Mouse (Mus musculus): ENCODE measurements around the gene Flcn. TPM values are rescaled to one million over a fixed set of nuclear protein-coding genes. Genes with fewer than 3 reads are reported as not detected.
"Not testable (repeated sequence)": the region's sequence is repeated elsewhere in the genome, so short reads cannot be mapped to it uniquely, and the experiment has no call there.

Gene Flcn
- 46.1 and 58.8 TPM in 2 replicates for polyA plus RNA-seq (2012; rRNA removed)

- peak; percentile 96 for DNase-seq (ENCODE audit: low read depth)
- TF ChIP-seq POLR2A (IDR thresholded peaks at IDR 0.05; ENCODE audit: borderline replicate concordance, extremely low read depth, insufficient read depth, insufficient read length, poor library complexity, severe bottlenecking) (peak; percentile 66; the same call in 1 of the 2 replicates), CTCF (IDR thresholded peaks at IDR 0.05; ENCODE audit: borderline replicate concordance, extremely low read depth, insufficient read depth, insufficient read length) (no peak)
These were observed at the start of gene Flcn for GRCm38 (mm10) chr11:59809670-59810474. Flcn (minus strand) TSS chr11:59810016.

GRCm38 (mm10) chr11:59852865-59853264 lies 43.0 kb upstream of the Flcn start:
- no peak for TF ChIP-seq CTCF (IDR thresholded peaks at IDR 0.05; ENCODE audit: borderline replicate concordance, extremely low read depth, insufficient read depth, insufficient read length)
- TF ChIP-seq POLR2A (IDR thresholded peaks at IDR 0.05; ENCODE audit: borderline replicate concordance, extremely low read depth, insufficient read depth, insufficient read length, poor library complexity, severe bottlenecking), result no peak
- no peak for DNase-seq (ENCODE audit: low read depth)

- TF ChIP-seq POLR2A (IDR thresholded peaks at IDR 0.05; ENCODE audit: borderline replicate concordance, extremely low read depth, insufficient read depth, insufficient read length, poor library complexity, severe bottlenecking) (peak; percentile 68), CTCF (IDR thresholded peaks at IDR 0.05; ENCODE audit: borderline replicate concordance, extremely low read depth, insufficient read depth, insufficient read length) (0 out of 2 replicates have a peak, but pooled peaks have one; percentile 1)
- peak; percentile 84 for DNase-seq (ENCODE audit: low read depth)
These were observed 38.4 kb upstream of the Flcn start for GRCm38 (mm10) chr11:59847891-59848884.

- DNase-seq (ENCODE audit: low read depth), result peak; percentile 80
- TF ChIP-seq POLR2A (IDR thresholded peaks at IDR 0.05; ENCODE audit: borderline replicate concordance, extremely low read depth, insufficient read depth, insufficient read length, poor library complexity, severe bottlenecking) (no peak), CTCF (IDR thresholded peaks at IDR 0.05; ENCODE audit: borderline replicate concordance, extremely low read depth, insufficient read depth, insufficient read length) (peak; percentile 64; the same call in 1 of the 2 replicates)
These were observed 37.3 kb upstream of the Flcn start for GRCm38 (mm10) chr11:59847131-59847530.

GRCm38 (mm10) chr11:59846311-59846710 lies 36.5 kb upstream of the Flcn start:
- no peak for DNase-seq (ENCODE audit: low read depth)
- no peak for TF ChIP-seq CTCF (IDR thresholded peaks at IDR 0.05; ENCODE audit: borderline replicate concordance, extremely low read depth, insufficient read depth, insufficient read length)
- TF ChIP-seq POLR2A (IDR thresholded peaks at IDR 0.05; ENCODE audit: borderline replicate concordance, extremely low read depth, insufficient read depth, insufficient read length, poor library complexity, severe bottlenecking), result no peak

GRCm38 (mm10) chr11:59839459-59840126 lies 29.8 kb upstream of the Flcn start, which contains the start of gene Cops3:
Cops3 (minus strand) TSS chr11:59839838.
- peak; percentile 99 for DNase-seq (ENCODE audit: low read depth)
- TF ChIP-seq CTCF (IDR thresholded peaks at IDR 0.05; ENCODE audit: borderline replicate concordance, extremely low read depth, insufficient read depth, insufficient read length) (no peak), POLR2A (IDR thresholded peaks at IDR 0.05; ENCODE audit: borderline replicate concordance, extremely low read depth, insufficient read depth, insufficient read length, poor library complexity, severe bottlenecking) (peak; percentile 81; the same call in 1 of the 2 replicates)

GRCm38 (mm10) chr11:59839008-59839458 lies 29.2 kb upstream of the Flcn start, which contains the start of gene Nt5m:
Nt5m (plus strand) TSS chr11:59839447.
- TF ChIP-seq POLR2A (IDR thresholded peaks at IDR 0.05; ENCODE audit: borderline replicate concordance, extremely low read depth, insufficient read depth, insufficient read length, poor library complexity, severe bottlenecking), result no peak; the same call in 1 of the 2 replicates
- TF ChIP-seq CTCF (IDR thresholded peaks at IDR 0.05; ENCODE audit: borderline replicate concordance, extremely low read depth, insufficient read depth, insufficient read length), result no peak
- DNase-seq (ENCODE audit: low read depth), result peak; percentile 98

GRCm38 (mm10) chr11:59838426-59838825 lies 28.6 kb upstream of the Flcn start:
- TF ChIP-seq CTCF (IDR thresholded peaks at IDR 0.05; ENCODE audit: borderline replicate concordance, extremely low read depth, insufficient read depth, insufficient read length) (no peak), POLR2A (IDR thresholded peaks at IDR 0.05; ENCODE audit: borderline replicate concordance, extremely low read depth, insufficient read depth, insufficient read length, poor library complexity, severe bottlenecking) (no peak)
- peak; percentile 2 for DNase-seq (ENCODE audit: low read depth)

GRCm38 (mm10) chr11:59837789-59838188 lies 28.0 kb upstream of the Flcn start:
- not testable (repeated sequence) for DNase-seq (ENCODE audit: low read depth)

- no peak for TF ChIP-seq POLR2A (IDR thresholded peaks at IDR 0.05; ENCODE audit: borderline replicate concordance, extremely low read depth, insufficient read depth, insufficient read length, poor library complexity, severe bottlenecking)
- TF ChIP-seq CTCF (IDR thresholded peaks at IDR 0.05; ENCODE audit: borderline replicate concordance, extremely low read depth, insufficient read depth, insufficient read length), result no peak
- DNase-seq (ENCODE audit: low read depth), result no peak
These were observed 11.8 kb upstream of the Flcn start for GRCm38 (mm10) chr11:59821625-59822024.

All from brain, embryonic 14.5 days (tissue).